Mouse (Mus musculus): ENCODE measurements at regions not wholly inside any gene's neighbourhood (a gene's known extent, or its start where the extent isn't known, plus 50 kb on each side); places are given as distances from the start of the nearest gene placed in this dataset.

DNA sequence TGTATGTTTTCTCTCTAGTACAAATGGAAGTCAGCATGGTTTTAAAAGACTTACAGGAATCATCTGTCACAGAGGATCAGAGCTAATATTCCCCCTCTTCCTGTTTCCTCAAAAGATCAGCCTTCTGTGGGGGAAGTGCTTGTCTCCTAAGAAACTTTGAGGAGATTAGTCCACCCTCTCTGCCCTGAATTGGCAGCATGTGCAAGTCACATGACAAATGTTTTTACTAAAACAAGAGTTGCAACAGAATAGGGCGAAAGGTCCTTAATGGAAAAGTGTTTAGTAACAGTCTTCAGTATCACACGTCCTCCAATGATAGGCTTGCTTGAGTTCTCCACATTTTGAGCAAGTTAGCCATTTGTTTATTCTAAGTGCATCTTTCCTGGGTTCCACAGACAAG is 162.8 kb downstream of the Fzd1 start:
- DNase-seq (ENCODE audit: low spot score in 2 of 2): peak in 1 of 2 experiments; percentile 45

DNA sequence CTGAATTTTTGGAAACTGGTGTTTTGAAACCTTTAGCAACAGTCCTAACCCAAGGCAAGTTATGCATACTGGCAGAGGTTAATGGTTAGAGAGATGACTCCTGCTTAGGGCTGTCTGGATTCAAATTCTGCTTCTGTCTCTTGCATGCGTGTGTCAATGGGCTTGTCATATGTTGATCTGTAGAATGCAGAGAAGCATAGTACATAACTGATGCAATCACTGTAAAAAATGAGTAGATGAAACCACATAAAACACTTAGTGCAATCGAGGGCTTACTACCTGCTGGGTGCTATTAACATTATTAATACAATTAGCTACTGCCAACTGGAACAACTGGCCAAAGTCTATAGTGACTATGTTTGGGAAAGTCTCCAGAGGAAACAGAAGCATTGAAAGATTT is 163.3 kb downstream of the Fzd1 start:
- DNase-seq (ENCODE audit: low spot score in 2 of 2): no peak

DNA sequence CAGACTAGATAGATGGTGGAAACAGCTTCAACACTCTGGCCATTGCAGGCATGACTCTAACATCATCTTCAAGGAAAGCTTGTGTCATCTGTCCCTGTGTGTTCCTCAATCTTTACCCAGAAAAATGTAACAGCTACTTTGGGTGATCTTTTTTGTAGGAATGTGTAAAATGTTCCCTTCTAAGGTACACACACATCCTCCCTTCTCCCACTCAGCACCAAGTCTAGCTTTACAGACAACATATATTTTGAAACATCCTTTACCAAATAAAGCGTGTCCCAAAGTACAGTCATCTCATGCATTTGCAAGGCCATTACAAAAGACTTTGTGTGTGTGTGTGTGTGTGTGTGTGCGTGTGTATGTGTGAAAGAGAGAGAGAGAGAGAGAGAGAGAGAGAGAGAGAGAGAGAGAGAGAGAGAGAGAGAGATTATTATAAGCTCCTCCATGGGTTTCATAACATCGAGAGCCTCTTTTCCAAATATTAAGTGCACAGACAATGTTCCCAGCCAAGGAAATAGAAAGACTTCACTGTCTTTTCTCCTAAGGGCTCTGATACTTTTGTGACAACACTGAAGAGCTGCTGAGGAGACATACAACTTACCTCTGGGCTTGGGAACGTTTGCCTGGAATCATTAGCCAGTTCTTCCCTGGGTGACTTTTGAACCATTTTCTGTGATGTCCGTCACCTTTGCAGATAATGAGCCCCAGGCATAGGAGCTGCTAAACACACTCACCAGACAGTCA is 164.0 kb downstream of the Fzd1 start:
- no peak for DNase-seq (ENCODE audit: low spot score in 2 of 2)

DNA sequence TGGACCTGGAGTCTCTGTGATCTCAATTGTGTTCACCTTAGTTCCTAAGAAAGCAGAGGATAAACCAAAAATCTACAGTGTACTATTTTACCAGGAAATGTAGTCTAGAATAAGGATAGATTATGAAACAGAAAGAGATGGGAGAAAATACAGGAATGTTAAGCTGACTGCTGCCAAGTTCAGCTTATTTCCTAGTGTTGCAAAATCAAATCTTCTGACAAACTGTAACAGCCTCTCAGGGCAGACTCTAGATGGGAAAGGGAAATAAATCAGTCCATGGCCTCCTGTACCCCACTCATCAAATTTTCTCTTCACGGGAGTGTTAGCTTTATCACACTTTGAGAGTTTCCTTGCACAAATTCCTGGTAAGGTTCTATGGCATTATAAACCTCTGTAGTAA is 166.1 kb downstream of the Fzd1 start:
- DNase-seq (ENCODE audit: low spot score in 2 of 2): no peak

DNA sequence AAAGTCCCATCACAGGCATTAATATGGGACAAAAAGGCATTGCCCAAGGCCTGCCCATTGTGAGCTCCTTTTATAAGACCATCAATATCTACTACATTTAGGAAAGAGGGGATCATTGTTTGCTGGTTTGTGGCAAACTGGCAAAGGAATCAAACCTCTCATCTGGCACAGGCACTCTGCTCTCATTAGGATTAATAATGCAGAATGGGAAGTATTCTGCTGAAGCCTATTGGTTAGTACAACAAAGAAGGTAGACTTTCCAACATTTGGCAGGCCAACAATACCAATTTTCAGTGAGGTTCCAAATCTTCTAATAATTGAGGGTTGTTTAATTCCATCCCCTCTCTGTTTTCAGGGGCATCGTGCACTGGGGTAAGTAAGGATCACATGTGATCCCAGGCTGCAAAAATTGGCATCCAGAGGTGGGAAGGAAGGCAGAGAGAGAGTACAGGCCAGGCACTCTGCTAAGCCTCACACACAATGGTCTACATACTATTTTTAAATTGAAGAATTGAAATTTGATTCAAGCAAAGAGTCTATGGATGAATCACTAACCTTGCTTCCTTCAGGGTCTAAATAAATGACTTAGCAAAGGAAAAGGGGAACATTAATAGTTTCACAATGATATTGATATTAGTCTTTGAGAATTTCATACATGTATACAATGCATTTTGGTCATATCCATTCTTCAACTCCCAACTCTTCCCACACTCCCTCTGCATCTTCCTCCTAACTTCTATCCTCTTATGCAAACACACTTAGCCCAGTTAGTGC is 174.9 kb downstream of the Fzd1 start:
- no peak for DNase-seq (ENCODE audit: low spot score in 2 of 2)

DNA sequence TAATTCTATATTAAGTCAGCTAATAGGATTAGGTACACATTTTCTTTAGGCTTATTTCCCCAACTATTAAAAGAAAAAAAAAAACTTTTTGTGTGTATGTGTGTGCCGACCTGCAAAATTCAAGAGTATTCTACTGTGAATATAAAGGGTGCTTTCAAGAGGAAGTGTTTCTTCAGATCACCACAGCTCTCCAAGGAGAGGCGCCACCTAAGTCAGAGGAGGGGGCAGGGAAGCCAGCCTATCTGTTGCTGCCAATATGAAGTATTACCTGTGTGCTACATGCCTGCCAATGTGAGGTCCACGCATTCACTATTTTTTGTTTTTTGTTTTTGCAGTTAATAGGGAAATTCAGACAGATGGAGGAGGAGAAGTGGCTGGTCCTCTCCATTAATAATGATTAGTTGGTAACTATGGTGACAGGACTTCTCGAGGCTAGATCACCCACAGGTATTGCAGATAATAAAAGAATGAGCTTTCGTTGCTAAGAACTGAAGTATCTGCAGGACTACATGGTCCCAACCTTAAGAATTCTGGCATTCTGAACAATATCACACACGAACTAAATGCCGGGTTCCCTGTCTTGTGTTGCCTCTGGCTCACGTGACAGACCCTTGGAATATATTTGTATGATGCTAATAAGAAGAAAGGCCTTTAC is 177.5 kb downstream of the Fzd1 start:
- no peak for DNase-seq (ENCODE audit: low spot score in 2 of 2)

DNA sequence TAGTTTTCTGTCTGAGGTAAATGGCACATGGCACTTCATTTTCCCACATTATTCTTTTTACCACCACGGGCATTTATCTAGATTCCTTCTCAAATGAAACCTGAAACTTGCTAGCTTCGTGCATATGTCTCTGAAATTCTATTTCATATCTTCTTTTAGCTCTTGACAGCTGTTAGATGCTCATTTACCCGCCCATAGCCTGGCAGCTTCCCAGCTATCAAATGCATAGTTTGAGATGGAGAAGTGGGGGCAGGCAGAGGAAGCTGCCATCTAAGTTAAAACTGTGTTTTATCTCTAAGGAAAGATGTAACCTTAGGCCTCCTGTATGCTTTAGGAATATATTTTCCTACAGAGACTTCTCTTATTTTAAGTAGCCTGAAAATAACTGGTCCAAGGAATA is 179.0 kb downstream of the Fzd1 start:
- DNase-seq (ENCODE audit: low spot score in 2 of 2): no peak

DNA sequence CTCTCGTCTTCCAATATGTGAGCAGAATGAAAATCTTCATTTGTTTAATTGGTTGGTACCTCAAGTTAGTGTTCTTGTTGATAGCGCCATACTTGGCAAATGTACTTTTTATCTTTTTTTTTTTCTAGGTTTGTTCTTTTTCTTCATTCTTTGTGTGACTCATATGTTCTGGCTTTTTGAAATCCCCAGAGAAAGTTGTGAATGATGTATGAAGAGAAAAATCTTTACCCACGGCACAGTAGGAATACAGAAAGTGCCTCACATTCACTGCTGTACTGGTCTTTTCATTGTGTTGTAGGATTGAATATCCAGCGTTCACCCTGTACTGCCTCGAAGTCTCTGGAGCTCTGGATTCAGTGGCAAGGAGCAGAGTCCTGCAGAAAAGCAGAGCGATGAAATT is 180.7 kb downstream of the Fzd1 start:
- DNase-seq (ENCODE audit: low spot score in 2 of 2): no peak

DNA sequence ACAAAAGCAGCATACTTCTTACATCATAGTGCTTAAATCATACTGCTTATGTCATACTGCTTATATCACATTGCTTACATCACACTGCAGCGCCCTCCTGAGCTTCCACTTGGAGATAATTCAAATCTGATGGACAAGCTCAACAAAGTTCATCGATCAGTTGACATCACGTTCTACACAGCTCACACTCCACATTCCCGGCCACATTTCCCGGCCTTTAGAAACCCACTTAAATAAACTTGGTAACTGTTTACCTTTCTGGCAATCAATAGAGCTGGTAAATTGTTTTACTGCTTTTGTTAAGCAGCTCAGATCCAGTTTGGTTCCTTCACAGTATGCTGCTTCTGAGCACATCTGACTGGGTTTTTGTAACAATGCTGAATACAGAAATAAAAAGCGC is 194.0 kb downstream of the Fzd1 start:
- no peak for DNase-seq (ENCODE audit: low spot score in 2 of 2)

DNA sequence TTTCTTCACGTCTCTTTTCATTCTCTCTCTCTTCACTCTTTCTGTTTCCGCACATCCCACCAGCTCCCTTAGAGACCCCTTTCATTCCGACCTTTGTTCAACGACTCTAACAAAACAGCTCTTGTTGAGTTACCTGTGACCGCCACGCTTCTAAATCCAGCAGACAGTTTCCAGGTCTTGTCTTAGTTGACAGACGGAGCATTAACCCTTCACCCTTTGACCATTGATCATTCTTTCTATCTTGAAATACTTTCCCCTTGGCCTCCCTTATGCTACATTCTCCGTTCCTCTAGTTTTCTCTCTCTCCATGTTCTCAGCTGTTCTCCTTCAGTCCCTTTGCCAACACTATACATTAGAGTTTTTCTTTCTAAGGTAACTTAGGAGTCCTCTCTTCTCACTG is 196.2 kb downstream of the Fzd1 start:
- no peak for DNase-seq (ENCODE audit: low spot score in 2 of 2)

DNA sequence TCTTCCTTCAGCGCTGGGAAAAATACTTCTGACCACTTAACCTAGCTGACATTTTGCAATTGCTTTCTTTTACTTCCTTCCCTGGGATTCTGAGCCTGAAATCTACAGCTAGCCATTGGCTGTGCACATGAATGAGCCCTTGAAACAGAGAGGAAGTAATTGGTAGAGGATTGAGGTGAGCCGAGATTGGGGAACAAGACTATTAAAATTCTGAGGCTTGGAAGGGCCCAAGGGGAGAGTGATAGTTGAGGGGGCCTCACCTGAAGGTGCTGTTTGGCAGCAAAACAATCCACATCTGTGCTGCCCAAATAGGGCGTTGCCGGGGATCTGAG is 196.7 kb downstream of the Fzd1 start:
- no peak for DNase-seq (ENCODE audit: low spot score in 2 of 2)

DNA sequence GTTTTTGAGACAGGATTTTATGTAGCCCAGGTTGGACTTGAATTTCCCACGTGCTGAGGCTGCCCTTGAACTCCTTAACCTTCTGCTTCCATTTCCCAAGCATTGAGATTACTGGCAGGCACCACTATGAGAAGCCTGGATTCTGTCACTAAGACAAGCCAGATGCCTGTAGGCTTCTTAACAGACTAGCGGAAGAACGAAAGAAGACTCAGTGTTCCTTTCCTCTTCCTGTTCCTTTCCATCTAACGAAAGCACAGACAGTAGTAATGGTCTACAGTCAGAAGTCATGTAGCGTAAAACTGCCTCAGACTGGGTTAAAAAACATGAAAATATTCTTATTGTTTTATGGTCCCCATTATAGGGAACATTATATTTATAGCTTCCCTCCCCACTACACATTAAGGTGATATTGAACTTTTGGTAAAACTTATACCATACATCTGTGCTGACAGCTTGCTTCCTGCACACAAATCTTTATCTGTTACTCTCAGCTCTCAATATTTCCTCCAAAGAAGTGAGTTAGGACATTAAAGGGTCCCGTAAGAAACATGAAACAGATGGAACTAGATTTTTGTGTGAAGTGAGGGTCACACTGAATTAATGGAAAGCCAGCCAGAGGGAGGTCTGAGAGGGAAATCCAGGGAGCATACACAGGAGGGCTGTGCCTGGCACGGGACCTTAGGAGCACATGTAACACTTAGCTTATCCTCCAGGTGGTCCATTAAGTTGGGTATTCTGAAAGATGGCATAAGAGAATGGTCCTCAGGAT is 197.3 kb downstream of the Fzd1 start:
- DNase-seq (ENCODE audit: low spot score in 2 of 2): no peak

DNA sequence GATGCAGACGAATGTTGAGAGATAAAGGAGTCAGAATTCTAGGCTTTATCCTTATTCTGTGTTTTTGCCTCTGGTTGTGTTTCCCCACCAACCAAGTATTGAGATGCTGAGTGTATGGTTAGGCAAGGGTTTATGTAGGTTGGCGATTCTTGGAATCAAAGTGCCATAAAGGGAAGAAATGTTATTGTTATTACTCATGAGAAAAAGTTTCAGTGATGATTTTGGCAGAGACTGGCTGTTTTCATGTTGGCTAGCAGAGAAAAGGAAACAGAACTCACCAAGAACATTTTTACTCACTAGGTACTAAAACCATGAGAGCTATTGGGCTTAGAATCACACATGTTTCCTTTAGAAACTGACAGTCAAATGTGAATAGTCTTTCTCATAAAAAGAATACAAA is 202.9 kb downstream of the Fzd1 start:
- DNase-seq (ENCODE audit: low spot score in 2 of 2): no peak

DNA sequence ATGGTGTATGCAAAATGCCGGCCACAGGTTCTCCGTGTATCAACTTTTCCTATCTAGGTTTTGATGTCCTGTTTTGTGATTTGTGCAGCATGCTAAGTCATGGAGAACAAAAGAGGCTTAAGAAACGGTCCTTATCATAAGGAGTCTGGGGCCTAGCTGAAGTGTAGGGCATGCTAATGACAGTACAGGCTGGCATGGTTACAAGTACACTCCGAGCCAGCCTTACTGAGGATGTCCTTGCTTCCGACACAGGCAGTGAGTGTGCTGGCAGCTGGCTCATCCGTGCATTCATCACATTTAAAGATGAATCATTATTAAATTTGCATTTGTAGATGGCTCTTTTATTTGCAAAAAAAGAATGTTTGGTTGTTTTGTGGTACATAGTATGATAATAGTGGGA is 219.3 kb downstream of the Fzd1 start:
- DNase-seq (ENCODE audit: low spot score in 2 of 2): no peak

DNA sequence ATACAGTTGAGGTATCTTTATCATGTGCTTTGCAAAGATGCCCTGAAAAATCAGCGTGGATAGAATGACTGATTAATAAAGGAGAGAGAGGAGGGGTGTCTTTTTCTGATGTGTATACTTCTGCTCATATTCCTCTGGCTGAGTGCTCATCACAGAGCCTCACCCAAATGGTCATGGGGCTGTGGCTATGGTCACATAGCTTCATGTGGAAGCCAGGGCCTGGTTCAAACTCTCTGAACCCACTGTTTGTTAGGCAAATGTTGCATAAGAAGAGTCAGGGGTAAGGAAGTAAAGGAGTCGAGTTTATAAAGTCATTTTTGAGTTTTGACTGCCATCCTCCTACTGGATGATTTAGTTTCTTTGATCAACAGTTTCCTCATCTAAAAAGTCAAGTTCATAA is 221.0 kb downstream of the Fzd1 start:
- DNase-seq (ENCODE audit: low spot score in 2 of 2): no peak

DNA sequence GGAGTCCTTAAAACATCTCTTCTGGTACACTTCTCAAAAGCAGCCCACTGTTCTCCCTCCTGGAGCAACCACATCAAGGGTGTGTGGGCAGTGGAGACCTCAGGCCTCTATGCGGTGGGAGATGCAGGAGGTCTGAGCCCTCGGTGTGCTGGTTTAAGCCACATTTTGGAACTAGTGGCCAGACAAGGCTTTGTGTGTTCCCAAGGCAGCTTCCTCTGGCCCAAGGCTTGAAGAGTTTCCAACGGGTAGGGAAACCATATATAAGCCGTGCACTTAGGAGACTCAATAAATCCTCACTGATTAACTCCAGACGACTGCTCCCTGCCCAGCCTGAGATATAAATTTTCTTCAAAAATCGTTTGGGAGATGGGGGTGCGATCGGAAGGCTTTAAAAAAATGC is 221.9 kb downstream of the Fzd1 start:
- no peak for DNase-seq (ENCODE audit: low spot score in 2 of 2)

DNA sequence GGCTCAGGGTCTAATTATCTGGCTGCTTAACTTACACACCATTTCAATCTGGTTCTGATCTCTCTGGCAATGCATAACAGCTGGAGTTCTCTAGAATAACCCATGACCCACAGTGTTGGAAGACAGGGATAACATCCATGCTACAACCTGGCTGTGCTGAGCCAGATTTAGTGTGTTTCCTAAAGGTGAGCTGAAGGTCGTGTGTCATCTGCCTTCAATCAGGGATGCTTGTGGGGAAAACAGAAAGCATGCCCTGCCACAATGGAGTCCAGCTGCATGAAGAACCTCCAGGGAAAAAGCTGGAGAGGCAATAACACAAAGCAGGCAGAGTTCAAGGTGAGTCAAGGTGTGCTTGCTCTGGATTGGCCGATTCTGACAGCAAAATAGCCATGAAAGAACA is 223.3 kb downstream of the Fzd1 start:
- DNase-seq (ENCODE audit: low spot score in 2 of 2): no peak

DNA sequence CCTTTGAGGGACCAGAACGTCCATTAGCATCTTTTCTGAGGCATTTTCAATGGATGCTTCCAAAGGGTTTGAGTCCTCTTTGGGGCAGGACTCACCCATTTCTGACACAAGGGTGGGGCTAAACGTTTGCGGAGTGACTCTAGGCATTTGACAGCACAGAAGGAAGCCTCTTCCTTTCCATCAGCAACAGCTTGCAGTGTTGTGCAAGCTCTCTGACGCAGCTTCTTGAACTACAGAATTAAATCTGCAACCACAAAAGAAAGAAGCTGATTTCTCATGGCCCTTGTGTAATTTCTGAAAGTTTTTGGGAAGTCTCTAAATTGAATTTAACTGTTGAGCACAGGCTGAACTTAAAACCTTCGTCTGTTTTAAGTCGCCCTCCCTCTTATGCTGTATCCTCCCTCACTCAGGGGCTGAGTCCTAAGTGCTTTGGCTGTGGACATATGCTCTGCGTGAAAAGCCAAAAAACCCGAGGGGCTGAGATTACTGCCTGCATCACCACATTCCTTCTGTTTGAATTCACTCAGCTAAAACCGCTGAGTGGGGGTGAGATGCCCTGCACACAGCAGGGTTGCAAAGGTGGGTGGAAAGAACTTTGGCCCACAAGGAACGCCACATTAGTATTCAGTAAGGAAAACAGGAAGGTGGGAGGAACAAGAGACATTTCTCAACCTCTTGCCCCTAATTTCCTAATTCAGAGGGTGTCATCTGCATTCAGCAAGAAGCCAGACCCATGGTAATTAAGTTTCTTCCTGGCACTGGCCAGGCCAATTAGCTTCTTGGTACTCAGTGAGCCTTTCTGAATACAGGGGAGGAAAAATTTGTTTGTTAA is 227.4 kb downstream of the Fzd1 start:
- DNase-seq (ENCODE audit: low spot score in 2 of 2): peak; percentile 18 to 50

DNA sequence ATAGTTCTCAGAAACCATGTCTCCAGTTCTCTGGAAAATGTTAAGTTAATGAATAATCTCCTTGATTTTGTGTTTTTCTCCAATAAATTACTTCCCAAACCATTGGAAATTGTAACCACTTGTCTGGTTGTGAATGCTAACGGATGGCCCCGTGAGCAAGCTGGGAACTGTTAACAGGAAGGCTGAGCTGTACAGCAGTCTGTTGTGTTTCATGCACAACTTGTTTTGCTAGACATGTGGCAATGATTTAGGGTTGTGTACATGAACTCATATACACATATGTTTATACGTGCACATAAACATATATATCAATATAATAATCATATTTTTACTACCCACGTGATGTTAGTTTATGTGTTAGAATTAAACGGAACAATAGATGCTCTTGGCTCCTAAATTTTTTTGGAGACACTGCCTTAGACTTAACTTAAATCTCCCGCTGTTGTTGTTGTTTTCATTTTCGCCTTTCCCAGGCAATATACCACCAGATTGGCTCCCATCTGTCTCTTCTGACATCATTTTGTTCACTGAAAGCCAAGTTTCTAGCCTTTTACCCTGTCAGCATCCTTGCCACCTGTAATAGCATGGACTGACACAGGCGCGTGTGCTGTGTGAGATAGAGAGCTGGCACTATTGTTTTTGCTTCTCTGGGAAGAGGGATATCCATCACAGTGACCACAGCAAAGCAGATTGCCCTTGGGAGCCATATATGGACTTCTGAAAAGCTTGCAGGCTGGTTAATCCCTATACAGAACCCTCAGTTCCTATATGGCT is 231.6 kb downstream of the Fzd1 start:
- DNase-seq (ENCODE audit: low spot score in 2 of 2): no peak

DNA sequence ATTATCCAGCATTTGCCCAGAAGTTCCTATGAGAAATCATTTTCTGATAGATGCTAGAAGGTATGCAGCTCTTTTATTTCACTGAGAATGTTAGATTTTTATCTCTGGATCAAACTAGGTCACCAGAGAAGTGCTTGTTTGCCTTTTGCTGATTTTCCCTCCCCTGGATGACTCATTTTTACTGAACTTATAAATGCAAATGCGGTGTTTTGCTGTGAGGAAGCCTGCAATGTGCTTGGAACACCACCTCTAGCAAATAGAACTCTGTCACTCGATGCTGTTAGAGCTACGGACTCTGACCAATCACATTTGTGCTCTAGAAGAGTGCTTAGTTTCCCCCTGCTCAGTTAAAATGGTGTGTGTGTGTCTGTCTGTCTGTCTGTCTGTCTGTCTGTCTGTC is 257.2 kb downstream of the Fzd1 start:
- DNase-seq (ENCODE audit: low spot score in 2 of 2): no peak

DNA sequence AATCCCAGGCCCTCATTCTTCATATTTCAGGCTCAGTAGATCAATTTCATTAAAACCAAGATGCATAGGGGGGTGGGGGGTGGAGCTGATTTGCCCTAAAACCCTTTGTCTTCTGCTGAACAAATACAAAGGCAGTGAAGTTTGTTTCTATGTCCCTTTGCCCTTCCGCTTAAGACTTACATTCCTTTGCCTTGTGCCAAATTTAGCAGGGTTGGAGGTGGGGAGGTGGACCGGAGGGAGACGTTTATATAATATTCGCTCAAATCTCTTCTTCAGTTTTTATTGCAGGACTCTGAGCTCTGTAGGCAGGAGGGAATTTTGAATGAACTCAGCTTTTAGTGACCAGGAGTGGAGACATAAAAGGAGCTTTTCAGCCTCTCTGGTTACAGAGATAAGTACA is 258.8 kb downstream of the Fzd1 start:
- DNase-seq (ENCODE audit: low spot score in 2 of 2): no peak

All from urinary bladder, postnatal 36 days (tissue).